Mouse (Mus musculus) liver, embryonic 16.5 days (tissue): ENCODE data around the gene Obscn. TPM values are rescaled to one million over a fixed set of nuclear protein-coding genes. Genes with fewer than 3 reads are reported as not detected.

ENCODE experiments used
- ATAC-seq: fragments of 200-750 bp; cut with Nextera tagmentation; 2 replicates; pipeline ENCODE4 v1.8.0; 2017; ENCODE audit warnings: low read depth, mild to moderate bottlenecking, moderate number of reproducible peaks, moderate library complexity
- H3K27ac ChIP-seq: fragments of 300-500 bp; sonication (generic); 2 replicates; pipeline ENCODE4 v1.5.1; 2014; ENCODE audit warnings: mild to moderate bottlenecking, low read length
- H3K27me3 ChIP-seq: fragments of 300-500 bp; sonication (generic); 2 replicates; pipeline ENCODE4 v1.6.1; 2014; ENCODE audit warnings: low read depth, low read length, mixed read lengths; ENCODE audit not compliant: control insufficient read depth, insufficient read depth
- H3K36me3 ChIP-seq: fragments of 300-500 bp; sonication (generic); 2 replicates; pipeline ENCODE4 v1.6.1; 2014; ENCODE audit warnings: mild to moderate bottlenecking; ENCODE audit not compliant: control insufficient read depth, insufficient read depth
- H3K4me1 ChIP-seq: fragments of 300-500 bp; sonication (generic); 2 replicates; pipeline ENCODE4 v1.6.1; 2014; ENCODE audit warnings: low read depth, low read length, mixed read lengths; ENCODE audit not compliant: control insufficient read depth
- H3K4me2 ChIP-seq: fragments of 300-500 bp; sonication (generic); 2 replicates; pipeline ENCODE4 v1.6.1; 2014; ENCODE audit warnings: low read depth, low read length, mixed read lengths
- H3K4me3 ChIP-seq: fragments of 300-500 bp; sonication (generic); 2 replicates; pipeline ENCODE4 v1.5.1; 2014; ENCODE audit warnings: low read depth, mild to moderate bottlenecking, low read length
- H3K9ac ChIP-seq: fragments of 300-500 bp; sonication (generic); 2 replicates; pipeline ENCODE4 v1.6.1; 2014; ENCODE audit warnings: low read depth, low read length
- H3K9me3 ChIP-seq: fragments of 300-500 bp; sonication (generic); replicated peaks from 2 replicates; pipeline ENCODE4 v1.6.1; 2016; ENCODE audit warnings: low read length; ENCODE audit not compliant: control insufficient read depth
- whole genome bisulfite sequencing: fragments of 180-500 bp; shearing (Covaris S2); extraction: QIAGEN DNeasy Blood & Tissue Kit; methylation state at CpG from one replicate; pipeline ENCODE4 v1.1.7; 2014; ENCODE audit not compliant: insufficient replicate concordance; 5-methylcytosine and 5-hydroxymethylcytosine counted together
- polyA plus RNA-seq: library from polyadenylated mRNA; unstranded; fragments of >200 nt; fragmentation: Nextera tagmentation; extraction: Ambion mirVana; gene quantifications from 2 replicates; pipeline ENCODE4 v1.2.1, GENCODE M21; 2015

The Obscn gene
- polyA plus RNA-seq, 1 experiment from 2014 or later, result 0.34 TPM

GRCm38 (mm10) chr11:58978706-58979030 lies 157.5 kb downstream of the Obscn start:
- Histone ChIP-seq H3K27me3 (no peaks in the 10 kb centered on the region), H3K4me1 (peaks cover 33% of the 10 kb centered on the region), H3K9me3 (no peaks in the 10 kb centered on the region), H3K36me3 (peaks cover 6% of the 10 kb centered on the region), H3K4me3 (peak overlapping the region; percentile 97), H3K9ac (peak overlapping the region; percentile 92), H3K4me2 (peak overlapping the region; percentile 92), H3K27ac (peak overlapping the region; percentile 84)
- 0% methylated on average over 5 of the region's 5 CpGs for WGBS
- peak; percentile 3; the same call in 1 of the 2 replicates for ATAC-seq

DNA sequence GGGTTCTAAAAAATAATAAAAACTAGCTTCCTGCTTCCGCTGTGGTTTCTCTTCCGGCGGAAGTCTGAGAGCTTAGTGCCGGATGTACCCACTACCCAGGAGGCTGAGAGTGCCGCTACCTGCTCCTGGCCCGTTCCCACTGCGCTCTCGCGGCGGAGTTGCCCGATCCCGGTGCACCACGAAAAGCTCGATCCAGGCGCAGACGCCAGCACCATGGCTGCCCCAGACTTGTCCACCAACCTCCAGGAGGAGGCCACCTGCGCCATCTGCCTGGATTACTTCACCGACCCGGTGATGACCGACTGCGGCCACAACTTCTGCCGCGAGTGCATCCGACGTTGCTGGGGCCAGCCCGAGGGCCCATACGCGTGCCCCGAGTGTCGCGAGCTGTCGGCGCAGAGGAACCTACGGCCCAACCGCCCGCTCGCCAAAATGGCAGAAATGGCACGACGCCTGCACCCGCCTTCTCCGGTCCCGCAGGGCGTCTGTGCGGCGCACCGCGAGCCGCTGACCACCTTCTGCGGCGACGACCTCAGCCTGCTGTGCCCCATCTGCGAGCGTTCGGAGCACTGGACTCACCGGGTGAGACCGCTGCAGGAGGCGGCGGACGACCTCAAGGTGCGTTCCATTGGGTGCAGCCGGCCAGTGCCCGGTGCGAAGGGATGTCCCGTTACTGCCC lies 158.0 kb downstream of the Obscn start, which contains the start of gene Trim11:
Trim11 (plus strand) TSS at position 67 of the 679 bp plus-strand sequence.
- Histone ChIP-seq H3K36me3 (peaks cover 5% of the 10 kb centered on the region; the same call in 1 of the 2 replicates), H3K9me3 (no peaks in the 10 kb centered on the region), H3K4me1 (peaks cover 33% of the 10 kb centered on the region), H3K4me2 (peak within 1 kb of the TSS; percentile 92), H3K9ac (peak within 1 kb of the TSS; percentile 92), H3K27me3 (no peaks in the 10 kb centered on the region), H3K4me3 (peak within 1 kb of the TSS; percentile 97), H3K27ac (peak within 1 kb of the TSS; percentile 84)
- under 1% methylated on average over 64 of the region's 64 CpGs for WGBS
- peak; percentile 55 for ATAC-seq

DNA sequence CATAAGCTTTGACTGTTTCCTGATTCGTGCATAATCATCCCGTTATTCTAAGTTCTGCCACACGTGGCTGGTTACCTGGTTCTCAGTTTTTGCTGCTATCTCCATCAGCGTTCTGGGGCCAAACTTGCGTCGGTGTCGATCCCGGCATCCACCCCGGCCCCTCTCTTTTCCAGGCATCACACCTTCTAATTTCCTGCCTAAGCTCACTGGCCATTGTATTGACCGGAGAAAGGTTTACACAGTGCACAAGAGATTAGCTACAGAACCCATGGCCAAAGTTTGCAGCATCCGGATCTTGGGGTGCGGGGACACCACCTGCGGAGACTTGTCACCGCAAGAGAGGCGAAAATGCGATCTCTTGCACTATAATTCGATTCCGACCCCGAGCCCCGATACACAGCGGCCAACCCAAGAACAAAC lies 158.6 kb downstream of the Obscn start:
- Histone ChIP-seq H3K4me3 (peak overlapping the region; percentile 97), H3K4me2 (peak overlapping the region; percentile 92), H3K9ac (peak overlapping the region; percentile 92), H3K36me3 (peaks cover 2% of the 10 kb centered on the region; the same call in 1 of the 2 replicates), H3K9me3 (no peaks in the 10 kb centered on the region), H3K4me1 (peaks cover 33% of the 10 kb centered on the region), H3K27me3 (no peaks in the 10 kb centered on the region), H3K27ac (peak overlapping the region; percentile 84)
- no peak for ATAC-seq
- WGBS, result under 1% methylated on average over 21 of the region's 21 CpGs

- peak; percentile 60; the same call in 1 of the 2 replicates for ATAC-seq
- WGBS, result under 1% methylated on average over 29 of the region's 29 CpGs
Measured at GRCm38 (mm10) chr11:58977150-58977549, 159.1 kb downstream of the Obscn start.

DNA sequence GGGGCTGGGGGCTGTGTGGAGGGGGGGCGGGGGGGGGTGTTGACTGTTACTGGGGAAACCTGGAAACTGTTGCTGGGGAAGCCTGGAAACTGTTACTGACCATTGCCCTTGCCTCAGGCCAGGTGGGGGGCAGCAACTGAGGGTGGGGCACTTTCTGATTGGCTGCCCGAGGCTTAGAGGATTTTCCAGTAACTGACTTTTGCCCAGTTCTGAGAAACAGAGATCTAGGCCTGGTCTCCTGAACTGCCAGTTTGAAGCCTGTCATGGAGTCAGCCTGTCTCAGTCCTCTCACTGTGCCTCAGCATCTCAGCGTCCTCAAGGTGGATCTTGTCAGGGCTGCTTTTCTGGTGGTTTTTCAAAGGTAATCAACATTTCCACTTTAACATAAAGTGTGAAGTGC lies 161.8 kb downstream of the Obscn start:
- no peaks in the 10 kb centered on the region for H3K9me3 ChIP-seq
- no peak overlapping the region for H3K4me3 ChIP-seq
- H3K36me3 ChIP-seq, result peaks cover 2% of the 10 kb centered on the region; the same call in 1 of the 2 replicates
- ATAC-seq, result no peak
- H3K27ac ChIP-seq, result no peak overlapping the region
- 70% methylated on average over 3 of the region's 3 CpGs for WGBS
- peaks cover 13% of the 10 kb centered on the region for H3K4me1 ChIP-seq
- no peak overlapping the region for H3K9ac ChIP-seq
- no peaks in the 10 kb centered on the region for H3K27me3 ChIP-seq
- H3K4me2 ChIP-seq, result no peak overlapping the region

More at GRCm38 (mm10) chr11:58977150-58977549, 159.1 kb downstream of the Obscn start:
- H3K9me3 ChIP-seq, result no peaks in the 10 kb centered on the region
- peak overlapping the region; percentile 92 for H3K9ac ChIP-seq
- H3K27me3 ChIP-seq, result no peaks in the 10 kb centered on the region
- peaks cover 33% of the 10 kb centered on the region for H3K4me1 ChIP-seq
- no peaks in the 10 kb centered on the region; the same call in 1 of the 2 replicates for H3K36me3 ChIP-seq
- peak overlapping the region; percentile 97 for H3K4me3 ChIP-seq
- peak overlapping the region; percentile 92 for H3K4me2 ChIP-seq
- H3K27ac ChIP-seq, result peak overlapping the region; percentile 84

DNA sequence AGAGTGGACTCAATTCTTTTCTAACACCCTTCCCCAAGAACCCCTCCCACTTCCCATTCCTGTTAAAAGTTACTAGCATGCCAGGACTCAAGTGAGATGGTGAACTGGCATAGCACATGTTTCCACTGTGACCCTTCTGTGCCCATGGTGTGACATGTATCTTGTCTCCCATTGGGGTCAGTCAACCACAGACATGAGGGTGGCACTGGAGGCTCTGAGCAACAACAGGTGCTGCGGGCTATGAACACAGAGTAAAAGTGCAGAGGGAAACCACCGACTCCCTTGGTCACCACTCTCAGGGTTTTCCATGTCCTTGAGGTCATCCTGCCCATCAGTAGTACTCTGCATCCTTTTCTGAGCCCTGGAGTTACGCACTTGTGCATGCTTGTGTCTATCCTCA lies 164.4 kb downstream of the Obscn start:
- H3K9ac ChIP-seq, result no peak overlapping the region
- H3K27ac ChIP-seq, result no peak overlapping the region
- H3K4me1 ChIP-seq, result peaks cover 5% of the 10 kb centered on the region
- no peak for ATAC-seq
- WGBS, result 84% methylated on average over 3 of the region's 3 CpGs
- H3K9me3 ChIP-seq, result no peaks in the 10 kb centered on the region
- H3K36me3 ChIP-seq, result peaks cover 2% of the 10 kb centered on the region; the same call in 1 of the 2 replicates
- H3K4me2 ChIP-seq, result no peak overlapping the region
- H3K27me3 ChIP-seq, result no peaks in the 10 kb centered on the region
- no peak overlapping the region for H3K4me3 ChIP-seq

DNA sequence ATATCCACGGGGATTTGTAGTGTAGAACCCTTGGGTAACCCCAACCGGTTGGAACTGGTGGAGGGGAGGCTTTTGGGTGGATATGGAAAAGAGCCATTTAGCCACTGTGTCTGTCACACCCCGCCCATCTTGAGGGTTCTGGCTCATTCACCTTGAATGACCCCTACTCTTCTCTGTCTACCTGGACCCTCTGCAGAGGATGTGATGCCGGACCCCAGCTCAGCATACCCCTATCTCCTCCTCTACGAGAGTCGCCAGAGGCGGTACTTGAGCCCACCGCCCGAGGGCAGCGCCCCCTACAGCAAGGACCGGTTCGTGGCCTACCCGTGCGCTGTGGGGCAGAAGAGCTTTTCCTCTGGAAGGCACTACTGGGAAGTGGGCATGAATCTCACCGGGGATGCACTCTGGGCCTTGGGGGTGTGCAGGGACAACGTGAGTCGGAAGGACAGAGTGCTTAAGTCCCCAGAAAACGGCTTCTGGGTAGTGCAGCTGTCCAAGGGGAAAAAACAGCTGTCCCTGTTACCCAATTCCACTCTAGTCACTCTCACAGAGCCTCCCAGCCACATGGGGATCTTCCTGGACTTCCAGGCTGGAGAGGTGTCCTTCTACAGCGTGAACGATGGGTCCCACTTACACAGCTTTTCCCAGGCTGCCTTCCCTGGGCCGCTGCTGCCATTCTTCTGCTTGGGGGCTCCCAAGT lies 165.2 kb downstream of the Obscn start:
- Histone ChIP-seq H3K4me2 (no peak overlapping the region), H3K27me3 (no peaks in the 10 kb centered on the region), H3K4me1 (peaks cover 5% of the 10 kb centered on the region), H3K27ac (no peak overlapping the region), H3K4me3 (no peak overlapping the region), H3K9me3 (no peaks in the 10 kb centered on the region), H3K36me3 (peaks cover 2% of the 10 kb centered on the region; the same call in 1 of the 2 replicates), H3K9ac (no peak overlapping the region)
- no peak for ATAC-seq
- 83% methylated on average over 21 of the region's 21 CpGs for WGBS

DNA sequence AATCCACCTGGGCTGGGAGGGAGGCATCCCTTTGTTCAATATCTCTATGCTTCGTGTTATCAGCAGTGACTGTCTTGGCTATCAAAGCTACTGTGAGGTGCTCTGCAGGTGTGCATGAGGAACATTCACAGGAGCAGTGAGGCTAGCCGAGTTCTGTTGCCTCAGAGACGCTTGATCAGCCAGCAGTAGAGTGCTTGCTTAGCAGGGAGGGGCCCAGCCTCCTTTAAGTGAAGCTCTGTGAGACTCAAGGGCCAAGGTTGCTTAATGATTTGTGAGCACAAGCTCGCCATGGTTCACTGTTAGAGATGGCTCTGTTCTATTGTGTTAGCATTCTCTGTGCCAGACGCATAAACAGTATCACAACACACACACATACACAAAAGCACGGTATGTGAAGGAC lies 166.5 kb downstream of the Obscn start:
- H3K4me3 ChIP-seq, result no peak overlapping the region
- H3K27me3 ChIP-seq, result no peaks in the 10 kb centered on the region
- no peak overlapping the region for H3K27ac ChIP-seq
- 60% methylated on average over 6 of the region's 6 CpGs for WGBS
- H3K4me2 ChIP-seq, result no peak overlapping the region
- no peak for ATAC-seq
- no peaks in the 10 kb centered on the region for H3K9me3 ChIP-seq
- peaks cover 12% of the 10 kb centered on the region for H3K4me1 ChIP-seq
- no peak overlapping the region for H3K9ac ChIP-seq
- H3K36me3 ChIP-seq, result peaks cover 2% of the 10 kb centered on the region; the same call in 1 of the 2 replicates

DNA sequence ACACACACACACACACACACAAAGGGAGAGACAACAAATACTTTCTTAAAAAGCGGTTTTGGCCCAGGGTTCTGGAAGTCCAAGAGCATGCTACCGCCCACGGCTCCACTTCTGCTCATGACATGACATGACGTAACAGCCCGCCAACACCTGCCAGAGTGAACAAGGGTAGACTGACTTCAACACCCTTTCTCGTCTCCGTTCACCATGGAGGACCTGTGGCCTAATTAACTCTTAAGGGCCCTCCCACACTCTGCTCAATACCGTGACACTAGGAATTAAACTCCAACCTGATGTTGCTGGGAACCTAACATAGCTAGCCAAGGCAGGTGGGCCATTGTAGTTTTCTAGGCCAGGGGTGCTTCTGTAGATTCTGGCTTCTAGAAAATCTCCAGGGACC lies 167.2 kb downstream of the Obscn start:
- Histone ChIP-seq H3K4me1 (peaks cover 12% of the 10 kb centered on the region), H3K4me2 (no peak overlapping the region), H3K9me3 (no peaks in the 10 kb centered on the region), H3K36me3 (peaks cover 2% of the 10 kb centered on the region; the same call in 1 of the 2 replicates), H3K9ac (no peak overlapping the region), H3K27me3 (no peaks in the 10 kb centered on the region), H3K27ac (no peak overlapping the region), H3K4me3 (no peak overlapping the region)
- ATAC-seq, result 0 out of 2 replicates have a peak, but pooled peaks have one; percentile 9
- 73% methylated on average over 8 of the region's 8 CpGs for WGBS
